Mouse (Mus musculus) lung, postnatal 4 days (tissue): ENCODE results near the gene Fancm.
"Not testable (repeated sequence)": the region's sequence is repeated elsewhere in the genome, so short reads cannot be mapped to it uniquely, and the experiment has no call there.

Experiments
- DNase-seq, 2 experiments: peaks; one replicate each; pipeline ENCODE4 v3.0.0; 2021

Fancm gene

GRCm38 (mm10) chr12:65075085-65075732, at the start of gene Fancm:
TSS of gene Fancm (plus strand) at chr12:65075603.
- peak; percentile 92 for DNase-seq

GRCm38 (mm10) chr12:65035839-65036189, 39.6 kb upstream of the Fancm start:
- DNase-seq, result no peak

GRCm38 (mm10) chr12:65036190-65036870, 39.1 kb upstream of the Fancm start, which contains the start of gene Prpf39:
TSS of gene Prpf39 (plus strand) at chr12:65036333.
- DNase-seq, result peak; percentile 92 to 95

GRCm38 (mm10) chr12:65036892-65037545, 38.4 kb upstream of the Fancm start:
- no peak for DNase-seq

GRCm38 (mm10) chr12:65037546-65037937, 37.9 kb upstream of the Fancm start:
- no peak for DNase-seq

- DNase-seq, result no peak
Measured at GRCm38 (mm10) chr12:65048799-65049198, 26.6 kb upstream of the Fancm start.

GRCm38 (mm10) chr12:65058203-65058602, 17.2 kb upstream of the Fancm start:
- DNase-seq, result no peak

- no peak for DNase-seq
Measured at GRCm38 (mm10) chr12:65061082-65061481, 14.3 kb upstream of the Fancm start.

- no peak for DNase-seq
Measured at GRCm38 (mm10) chr12:65065241-65065640, 10.2 kb upstream of the Fancm start.

- DNase-seq, result no peak
Measured at GRCm38 (mm10) chr12:65066234-65066633, 9.2 kb upstream of the Fancm start.

- DNase-seq, result no peak
Measured at GRCm38 (mm10) chr12:65068409-65068808, 7.0 kb upstream of the Fancm start.

GRCm38 (mm10) chr12:65072911-65073610, 2.3 kb upstream of the Fancm start:
- DNase-seq, result no peak

- peak; percentile 98 for DNase-seq
Measured at GRCm38 (mm10) chr12:65073611-65074178, 1.7 kb upstream of the Fancm start, which contains the start of gene Fkbp3. TSS of gene Fkbp3 (minus strand) at chr12:65074007.

GRCm38 (mm10) chr12:65074651-65075050, 752 bp upstream of the Fancm start:
- no peak for DNase-seq

- no peak for DNase-seq
Measured at GRCm38 (mm10) chr12:65075733-65076310, 419 bp downstream of the Fancm start.

- DNase-seq, result no peak
Measured at GRCm38 (mm10) chr12:65076906-65077305, 1.5 kb downstream of the Fancm start.

GRCm38 (mm10) chr12:65108746-65109145, 33.3 kb downstream of the Fancm start:
- DNase-seq, result no peak

GRCm38 (mm10) chr12:65111503-65111902, 36.1 kb downstream of the Fancm start:
- no peak for DNase-seq

- DNase-seq, result no peak
Measured at GRCm38 (mm10) chr12:65112811-65113210, 37.4 kb downstream of the Fancm start.

GRCm38 (mm10) chr12:65113925-65114324, 38.5 kb downstream of the Fancm start:
- DNase-seq, result no peak

- DNase-seq, result not testable (repeated sequence)
Measured at GRCm38 (mm10) chr12:65114978-65115377, 39.6 kb downstream of the Fancm start.

GRCm38 (mm10) chr12:65118968-65119367, 43.6 kb downstream of the Fancm start:
- DNase-seq, result no peak

- no peak for DNase-seq
Measured at GRCm38 (mm10) chr12:65119451-65119850, 44.0 kb downstream of the Fancm start.
